Mouse (Mus musculus) midbrain, embryonic 12.5 days (tissue): ENCODE results near the gene Kcnh3. TPM values are rescaled to one million over a fixed set of nuclear protein-coding genes. Genes with fewer than 3 reads are reported as not detected.

Source experiments
- ATAC-seq: fragments of 200-750 bp; cut with Nextera tagmentation; 2 replicates; pipeline ENCODE4 v1.8.0; 2017; ENCODE audit warnings: low read depth, moderate TSS enrichment, moderate library complexity; ENCODE audit not compliant: low FRiP score
- H3K27ac ChIP-seq: fragments of 300-500 bp; sonication (generic); replicated peaks from 2 replicates; pipeline ENCODE4 v1.5.1; 2016; ENCODE audit warnings: mild to moderate bottlenecking
- H3K27me3 ChIP-seq: fragments of 300-500 bp; sonication (generic); 2 replicates; pipeline ENCODE4 v1.6.1; 2016; ENCODE audit warnings: mild to moderate bottlenecking
- H3K36me3 ChIP-seq: fragments of 300-500 bp; sonication (generic); 2 replicates; pipeline ENCODE4 v1.6.1; 2016
- H3K4me1 ChIP-seq: fragments of 300-500 bp; sonication (generic); 2 replicates; pipeline ENCODE4 v1.6.1; 2016
- H3K4me2 ChIP-seq: fragments of 300-500 bp; sonication (generic); replicated peaks from 2 replicates; pipeline ENCODE4 v1.6.1; 2016; ENCODE audit warnings: mild to moderate bottlenecking, moderate library complexity
- H3K4me3 ChIP-seq: fragments of 300-500 bp; sonication (generic); 2 replicates; pipeline ENCODE4 v1.5.1; 2016; ENCODE audit warnings: mild to moderate bottlenecking
- H3K9ac ChIP-seq: fragments of 300-500 bp; sonication (generic); replicated peaks from 2 replicates; pipeline ENCODE4 v1.6.1; 2016; ENCODE audit warnings: mild to moderate bottlenecking, moderate library complexity
- H3K9me3 ChIP-seq: fragments of 300-500 bp; sonication (generic); 2 replicates; pipeline ENCODE4 v1.6.1; 2016; ENCODE audit warnings: mild to moderate bottlenecking
- WGBS: fragments of 180-500 bp; shearing (Covaris S2); methylation state at CpG from one replicate; pipeline ENCODE4 v1.1.7; 2016; 5-methylcytosine and 5-hydroxymethylcytosine counted together
- polyA plus RNA-seq: library from polyadenylated mRNA; unstranded; fragments of >200 nt; fragmentation: Nextera tagmentation; extraction: Ambion mirVana; gene quantifications from 2 replicates; pipeline ENCODE4 v1.2.1, GENCODE M21; 2016

Kcnh3 gene
- polyA plus RNA-seq, 1 experiment from 2014 or later = 0.23 TPM

- peak overlapping the region; percentile 61 for H3K4me2 ChIP-seq
- H3K9ac ChIP-seq = peak overlapping the region; percentile 21; the same call in 1 of the 2 replicates
- peak overlapping the region; percentile 42 for H3K4me3 ChIP-seq
- H3K27ac ChIP-seq = no peak overlapping the region
- WGBS = 4% methylated on average over 18 of the region's 18 CpGs
- ATAC-seq = no peak
- peaks cover 24% of the 10 kb centered on the region for H3K4me1 ChIP-seq
- no peaks in the 10 kb centered on the region for H3K9me3 ChIP-seq
- H3K27me3 ChIP-seq = peaks cover 88% of the 10 kb centered on the region
- no peaks in the 10 kb centered on the region for H3K36me3 ChIP-seq
Measured at GRCm38 (mm10) chr15:99222794-99223584, 1.7 kb upstream of the Kcnh3 start.

- WGBS = under 1% methylated on average over 29 of the region's 46 CpGs
- Histone ChIP-seq H3K4me2 (peak overlapping the region; percentile 61), H3K4me1 (peaks cover 24% of the 10 kb centered on the region), H3K4me3 (peak overlapping the region; percentile 42), H3K27ac (no peak overlapping the region), H3K9me3 (no peaks in the 10 kb centered on the region), H3K9ac (peak overlapping the region; percentile 21; the same call in 1 of the 2 replicates), H3K36me3 (no peaks in the 10 kb centered on the region), H3K27me3 (peaks cover 95% of the 10 kb centered on the region)
- 0 out of 2 replicates have a peak, but pooled peaks have one; percentile 30 for ATAC-seq
Measured at GRCm38 (mm10) chr15:99223585-99224207, 965 bp upstream of the Kcnh3 start.

- H3K36me3 ChIP-seq = no peaks in the 10 kb centered on the region
- H3K9me3 ChIP-seq = no peaks in the 10 kb centered on the region
- peaks cover 99% of the 10 kb centered on the region for H3K27me3 ChIP-seq
- H3K4me1 ChIP-seq = peaks cover 24% of the 10 kb centered on the region
- WGBS = under 1% methylated on average over 22 of the region's 22 CpGs
- H3K9ac ChIP-seq = no peak overlapping the region
- no peak for ATAC-seq
- no peak overlapping the region for H3K27ac ChIP-seq
- peak overlapping the region; percentile 42 for H3K4me3 ChIP-seq
- 0 out of 2 replicates have a peak overlapping the region, but pooled peaks have one; percentile 61 for H3K4me2 ChIP-seq
Measured at GRCm38 (mm10) chr15:99225081-99225810, 585 bp downstream of the Kcnh3 start.

GRCm38 (mm10) chr15:99226090-99226489, 1.4 kb downstream of the Kcnh3 start:
- Histone ChIP-seq H3K4me1 (peaks cover 24% of the 10 kb centered on the region), H3K4me3 (0 out of 2 replicates have a peak overlapping the region, but pooled peaks have one; percentile 42), H3K36me3 (no peaks in the 10 kb centered on the region), H3K27me3 (peaks cover 100% of the 10 kb centered on the region), H3K4me2 (no peak overlapping the region), H3K9me3 (no peaks in the 10 kb centered on the region), H3K27ac (no peak overlapping the region), H3K9ac (no peak overlapping the region)
- 15% methylated on average over 14 of the region's 14 CpGs for WGBS
- ATAC-seq = no peak

- Histone ChIP-seq H3K36me3 (no peaks in the 10 kb centered on the region), H3K4me1 (no peaks in the 10 kb centered on the region), H3K27me3 (peaks cover 77% of the 10 kb centered on the region), H3K9ac (no peak overlapping the region), H3K4me2 (no peak overlapping the region), H3K9me3 (no peaks in the 10 kb centered on the region), H3K4me3 (no peak overlapping the region), H3K27ac (no peak overlapping the region)
- 70% methylated on average over 10 of the region's 10 CpGs for WGBS
- no peak for ATAC-seq
Measured at GRCm38 (mm10) chr15:99231998-99232397, 7.3 kb downstream of the Kcnh3 start.

GRCm38 (mm10) chr15:99233719-99234118, 9.1 kb downstream of the Kcnh3 start:
- no peaks in the 10 kb centered on the region for H3K4me1 ChIP-seq
- H3K36me3 ChIP-seq = no peaks in the 10 kb centered on the region
- no peak overlapping the region for H3K9ac ChIP-seq
- 70% methylated on average over 17 of the region's 17 CpGs for WGBS
- H3K27me3 ChIP-seq = peaks cover 60% of the 10 kb centered on the region
- no peaks in the 10 kb centered on the region for H3K9me3 ChIP-seq
- H3K4me3 ChIP-seq = no peak overlapping the region
- ATAC-seq = no peak
- no peak overlapping the region for H3K4me2 ChIP-seq
- H3K27ac ChIP-seq = no peak overlapping the region

- Histone ChIP-seq H3K4me2 (no peak overlapping the region), H3K36me3 (no peaks in the 10 kb centered on the region), H3K27me3 (peaks cover 53% of the 10 kb centered on the region), H3K4me3 (no peak overlapping the region), H3K9ac (no peak overlapping the region), H3K4me1 (no peaks in the 10 kb centered on the region), H3K9me3 (no peaks in the 10 kb centered on the region), H3K27ac (no peak overlapping the region)
- WGBS = 62% methylated on average over 12 of the region's 12 CpGs
- ATAC-seq = no peak
Measured at GRCm38 (mm10) chr15:99234326-99235010, 9.8 kb downstream of the Kcnh3 start.

GRCm38 (mm10) chr15:99238006-99238405, 13.3 kb downstream of the Kcnh3 start:
- Histone ChIP-seq H3K27me3 (peaks cover 19% of the 10 kb centered on the region), H3K9ac (no peak overlapping the region), H3K27ac (no peak overlapping the region), H3K4me2 (no peak overlapping the region), H3K4me3 (no peak overlapping the region), H3K9me3 (no peaks in the 10 kb centered on the region), H3K4me1 (no peaks in the 10 kb centered on the region), H3K36me3 (peaks cover 24% of the 10 kb centered on the region)
- no peak for ATAC-seq
- WGBS = 66% methylated on average over 11 of the region's 11 CpGs

GRCm38 (mm10) chr15:99240129-99240528, 15.5 kb downstream of the Kcnh3 start:
- Histone ChIP-seq H3K27ac (no peak overlapping the region), H3K4me2 (no peak overlapping the region), H3K4me3 (no peak overlapping the region), H3K4me1 (no peaks in the 10 kb centered on the region), H3K27me3 (no peaks in the 10 kb centered on the region), H3K36me3 (peaks cover 46% of the 10 kb centered on the region), H3K9me3 (no peaks in the 10 kb centered on the region), H3K9ac (no peak overlapping the region)
- ATAC-seq = no peak
- 74% methylated on average over 4 of the region's 4 CpGs for WGBS

GRCm38 (mm10) chr15:99241249-99241648, 16.6 kb downstream of the Kcnh3 start:
- H3K4me1 ChIP-seq = no peaks in the 10 kb centered on the region
- H3K36me3 ChIP-seq = peaks cover 55% of the 10 kb centered on the region
- no peak overlapping the region for H3K27ac ChIP-seq
- H3K27me3 ChIP-seq = no peaks in the 10 kb centered on the region
- no peak overlapping the region for H3K4me3 ChIP-seq
- ATAC-seq = no peak
- 68% methylated on average over 4 of the region's 4 CpGs for WGBS
- H3K9ac ChIP-seq = no peak overlapping the region
- H3K9me3 ChIP-seq = no peaks in the 10 kb centered on the region
- no peak overlapping the region for H3K4me2 ChIP-seq

- Histone ChIP-seq H3K36me3 (peaks cover 63% of the 10 kb centered on the region), H3K4me3 (no peak overlapping the region), H3K27me3 (no peaks in the 10 kb centered on the region), H3K9ac (no peak overlapping the region), H3K27ac (no peak overlapping the region), H3K4me1 (no peaks in the 10 kb centered on the region), H3K4me2 (no peak overlapping the region), H3K9me3 (no peaks in the 10 kb centered on the region)
- WGBS = 95% methylated on average over 9 of the region's 10 CpGs
- no peak for ATAC-seq
Measured at GRCm38 (mm10) chr15:99242045-99242444, 17.4 kb downstream of the Kcnh3 start.
